Mouse (Mus musculus): ENCODE measurements around the gene Nars2. TPM values are rescaled to one million over a fixed set of nuclear protein-coding genes. Genes with fewer than 3 reads are reported as not detected.

Gene Nars2
- 17.4 and 17.7 TPM in 2 replicates for polyA plus RNA-seq (2015; fragmentation: Nextera tagmentation; extraction: Ambion mirVana)

GRCm38 (mm10) chr7:96951281-96952051 lies at the start of gene Nars2:
Nars2 (plus strand) TSS chr7:96951505.
- DNase-seq (ENCODE audit: low spot score): peak; percentile 96

- DNase-seq (ENCODE audit: low spot score): no peak
These were observed 49.1 kb upstream of the Nars2 start for GRCm38 (mm10) chr7:96902183-96902582.

GRCm38 (mm10) chr7:96903088-96903985 lies 48.0 kb upstream of the Nars2 start:
- no peak for DNase-seq (ENCODE audit: low spot score)

- no peak for DNase-seq (ENCODE audit: low spot score)
These were observed 46.9 kb upstream of the Nars2 start for GRCm38 (mm10) chr7:96904442-96904841.

- no peak for DNase-seq (ENCODE audit: low spot score)
These were observed 46.4 kb upstream of the Nars2 start for GRCm38 (mm10) chr7:96904936-96905335.

- no peak for DNase-seq (ENCODE audit: low spot score)
These were observed 45.9 kb upstream of the Nars2 start for GRCm38 (mm10) chr7:96905422-96905821.

- DNase-seq (ENCODE audit: low spot score): no peak
These were observed 45.1 kb upstream of the Nars2 start for GRCm38 (mm10) chr7:96906216-96906615.

GRCm38 (mm10) chr7:96907971-96908680 lies 43.2 kb upstream of the Nars2 start:
- no peak for DNase-seq (ENCODE audit: low spot score)

GRCm38 (mm10) chr7:96909856-96910255 lies 41.4 kb upstream of the Nars2 start:
- DNase-seq (ENCODE audit: low spot score): no peak

GRCm38 (mm10) chr7:96910310-96910960 lies 40.9 kb upstream of the Nars2 start:
- DNase-seq (ENCODE audit: low spot score): peak; percentile 7

- DNase-seq (ENCODE audit: low spot score): peak; percentile 83
These were observed 37.3 kb upstream of the Nars2 start for GRCm38 (mm10) chr7:96914031-96914430.

- peak; percentile 62 for DNase-seq (ENCODE audit: low spot score)
These were observed 35.7 kb upstream of the Nars2 start for GRCm38 (mm10) chr7:96915452-96916105.

- no peak for DNase-seq (ENCODE audit: low spot score)
These were observed 30.7 kb upstream of the Nars2 start for GRCm38 (mm10) chr7:96920447-96921095.

- no peak for DNase-seq (ENCODE audit: low spot score)
These were observed 28.4 kb upstream of the Nars2 start for GRCm38 (mm10) chr7:96922927-96923326.

- no peak for DNase-seq (ENCODE audit: low spot score)
These were observed 7.5 kb upstream of the Nars2 start for GRCm38 (mm10) chr7:96943715-96944377.

GRCm38 (mm10) chr7:96946501-96946900 lies 4.8 kb upstream of the Nars2 start:
- DNase-seq (ENCODE audit: low spot score): peak; percentile 11

- DNase-seq (ENCODE audit: low spot score): no peak
These were observed 789 bp downstream of the Nars2 start for GRCm38 (mm10) chr7:96952094-96952493.

GRCm38 (mm10) chr7:96959168-96959567 lies 7.9 kb downstream of the Nars2 start:
- no peak for DNase-seq (ENCODE audit: low spot score)

- DNase-seq (ENCODE audit: low spot score): no peak
These were observed 15.9 kb downstream of the Nars2 start for GRCm38 (mm10) chr7:96967188-96967587.
